Mouse (Mus musculus) left cerebral cortex, postnatal 14 days (tissue): ENCODE data around the gene Olfr1120. TPM values are rescaled to one million over a fixed set of nuclear protein-coding genes. Genes with fewer than 3 reads are reported as not detected.
"Not testable (repeated sequence)": the region's sequence is repeated elsewhere in the genome, so short reads cannot be mapped to it uniquely, and the experiment has no call there.

Experiments used
- DNase-seq, 2 experiments: peaks; one replicate each; pipeline ENCODE4 v3.0.0; 2021 to 2022; ENCODE audit warnings: low spot score in 2 of 2, mixed read lengths in 1 of 2
- intact Hi-C: fragments of 180-260 bp; cut with DNase I; formaldehyde crosslinking; loops from one replicate; pipeline ENCODE4 v1.15.1; 2025
- long read RNA-seq, 2 experiments: library from polyadenylated mRNA; stranded (forward); transcript quantifications; one replicate each; pipeline ENCODE4 v2.0.0; 2021
- total RNA-seq, 2 experiments: library from RNA; stranded (reverse); gene quantifications; 2 replicates each; pipeline ENCODE4 v1.2.3; 2021

The Olfr1120 gene
- total RNA-seq: not detected
- long read RNA-seq, experiment 1: 0 reads
- long read RNA-seq, experiment 2: 0 reads

GRCm38 (mm10) chr2:87354515-87354914 is at the start of gene Olfr1120:
Gene Olfr1120 (plus strand): TSS chr2:87354815.
- DNase-seq: no peak
- intact Hi-C loops: no loop called here

DNA sequence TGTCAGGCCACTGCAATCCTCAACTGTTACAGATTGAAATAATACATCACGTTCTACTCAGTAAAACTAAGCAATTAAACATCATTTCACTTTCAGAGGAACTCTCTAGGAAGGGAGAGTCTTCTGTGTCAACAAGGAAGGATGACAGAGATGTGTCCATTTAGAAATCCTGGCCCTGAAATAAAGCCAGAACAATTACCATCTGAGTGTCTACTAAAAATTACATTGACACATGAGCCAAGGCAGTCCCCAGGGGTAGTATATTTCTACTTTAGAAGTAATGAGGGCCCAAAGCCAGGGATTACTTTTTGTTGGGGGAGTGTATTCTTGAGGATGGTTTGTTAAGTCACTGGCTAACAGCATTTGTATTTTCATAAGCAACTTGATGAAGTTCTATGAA is 47.3 kb upstream of the Olfr1120 start, which contains the start of gene Olfr1118:
Gene Olfr1118, plus strand, starts transcription at position 301 of the 400 bp plus-strand sequence.
- intact Hi-C loops: no loop called here
- no peak for DNase-seq

- DNase-seq, intact Hi-C loops: not testable (repeated sequence)
Measured at GRCm38 (mm10) chr2:87360121-87360520, 5.5 kb downstream of the Olfr1120 start.

- intact Hi-C loops: no loop called here
- DNase-seq: no peak
Measured at GRCm38 (mm10) chr2:87369595-87369994, 15.0 kb downstream of the Olfr1120 start, which contains the start of gene Olfr1121. Gene Olfr1121 (plus strand): TSS chr2:87369895.

GRCm38 (mm10) chr2:87371726-87372125 is 17.1 kb downstream of the Olfr1120 start:
- intact Hi-C loops: no loop called here

DNA sequence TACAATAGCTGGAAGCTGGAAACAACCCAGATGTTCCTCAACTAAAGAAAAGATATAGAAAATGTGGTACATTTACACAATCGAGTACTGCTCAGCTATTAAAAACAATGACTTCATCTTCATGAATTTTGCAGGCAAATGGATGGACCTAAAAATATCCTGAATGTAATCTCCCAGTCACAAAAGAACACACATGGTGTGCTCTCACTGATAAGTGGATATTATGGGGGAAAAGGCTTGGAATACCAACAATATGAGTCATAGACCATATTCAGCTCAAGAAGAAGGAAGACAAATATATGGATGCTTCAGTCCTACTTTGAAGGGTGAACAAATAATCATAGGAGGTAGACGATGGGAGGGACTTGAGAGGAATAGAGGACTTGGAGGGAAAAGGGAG is 29.3 kb downstream of the Olfr1120 start:
- intact Hi-C loops: no loop called here
- no peak for DNase-seq

More at GRCm38 (mm10) chr2:87371726-87372125, 17.1 kb downstream of the Olfr1120 start:
- DNase-seq: no peak

DNA sequence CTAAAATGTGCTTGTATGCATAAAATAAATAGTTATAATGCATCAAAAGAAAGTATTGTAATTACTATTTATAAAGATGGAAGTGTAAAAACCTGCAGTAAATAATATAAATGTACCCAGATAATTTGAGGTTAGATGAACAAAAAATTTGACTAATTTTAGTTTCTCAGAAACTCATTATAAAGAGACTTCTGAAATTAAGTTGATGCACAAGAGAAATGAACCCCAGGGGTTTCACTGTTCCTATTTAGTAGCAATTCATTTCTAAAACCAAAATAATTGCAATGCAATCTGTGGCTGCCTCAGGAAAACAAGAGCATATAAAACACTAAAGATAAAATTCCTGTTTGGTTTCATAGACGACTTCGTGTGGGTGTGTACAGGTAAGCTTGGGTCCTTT is 30.9 kb downstream of the Olfr1120 start, which contains the start of gene Olfr1122:
Gene Olfr1122, plus strand, starts transcription at position 301 of the 400 bp plus-strand sequence.
- intact Hi-C loops: no loop called here
- DNase-seq: no peak

DNA sequence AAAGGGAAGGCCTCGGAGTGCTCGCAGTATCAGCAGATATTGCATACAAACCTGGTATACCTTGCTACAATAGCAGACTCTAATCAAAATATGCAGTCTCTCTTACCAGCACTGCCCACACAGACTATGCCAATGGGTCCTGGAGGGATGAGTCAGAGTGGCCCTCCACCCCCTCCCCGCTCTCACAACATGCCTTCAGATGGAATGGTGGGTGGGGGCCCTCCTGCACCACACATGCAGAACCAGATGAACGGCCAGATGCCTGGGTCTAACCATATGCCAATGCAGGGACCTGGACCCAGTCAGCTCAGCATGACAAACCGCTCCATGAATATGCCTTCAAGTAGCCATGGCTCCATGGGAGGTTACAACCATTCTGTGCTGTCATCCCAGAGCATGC is 39.0 kb downstream of the Olfr1120 start:
- intact Hi-C loops, DNase-seq: not testable (repeated sequence)

DNA sequence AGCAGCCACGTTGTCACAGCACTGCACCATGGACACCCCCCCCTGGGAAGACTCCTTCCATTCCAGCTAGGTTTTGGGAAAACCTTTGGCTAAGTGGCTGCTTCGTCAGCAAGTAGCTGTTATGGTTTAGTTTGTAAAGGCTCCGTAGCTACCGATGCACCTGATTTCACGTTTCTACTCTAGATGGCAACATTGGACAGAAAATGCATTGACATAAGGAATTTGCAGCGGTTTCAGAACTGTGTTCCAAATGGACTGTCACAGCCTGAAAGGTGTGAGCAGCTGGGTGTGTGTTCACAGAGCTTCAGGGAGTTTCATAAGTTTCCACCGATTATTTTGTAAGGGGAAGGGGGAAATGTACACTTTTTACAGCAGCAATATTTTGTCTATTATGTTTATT is 40.1 kb downstream of the Olfr1120 start:
- peak; percentile 6 to 15 for DNase-seq
- intact Hi-C loops: not testable (repeated sequence)

Other genes with a start within 250 kb of the Olfr1120 start
- gene Olfr259, start 240.2 kb upstream of the Olfr1120 start, total RNA-seq: not detected
- not detected for gene Olfr1110, start 214.5 kb upstream of the Olfr1120 start, total RNA-seq
- gene Olfr1111, start 202.2 kb upstream of the Olfr1120 start, total RNA-seq: not detected
- not detected for gene Olfr1112, start 167.0 kb upstream of the Olfr1120 start, total RNA-seq
- gene Olfr1113, start 145.8 kb upstream of the Olfr1120 start, total RNA-seq: not detected
- not detected for gene Olfr1115, start 106.8 kb upstream of the Olfr1120 start, total RNA-seq
- not detected for gene Olfr1116, start 87.3 kb upstream of the Olfr1120 start, total RNA-seq
- not detected for gene Olfr1118, start 47.2 kb upstream of the Olfr1120 start, total RNA-seq
- gene Olfr1121, start 15.1 kb downstream of the Olfr1120 start, total RNA-seq: not detected
- under 1 TPM in 1 of 2 experiments, not detected in 1; 0.07 TPM for gene Olfr1122, start 31.0 kb downstream of the Olfr1120 start, total RNA-seq
- gene Olfr1123, start 61.8 kb downstream of the Olfr1120 start, total RNA-seq: not detected
- not detected for gene Olfr1124, start 75.5 kb downstream of the Olfr1120 start, total RNA-seq
- not detected for gene Olfr1126, start 99.1 kb downstream of the Olfr1120 start, total RNA-seq
- not detected for gene Pramel7, start 142.3 kb downstream of the Olfr1120 start, total RNA-seq
- gene Pramel6, start 151.8 kb downstream of the Olfr1120 start, total RNA-seq: not detected
- not detected for gene Olfr153, start 177.0 kb downstream of the Olfr1120 start, total RNA-seq
- not detected for gene Olfr1128, start 190.7 kb downstream of the Olfr1120 start, total RNA-seq
- not detected for gene Olfr1129, start 219.1 kb downstream of the Olfr1120 start, total RNA-seq